Mouse (Mus musculus) embryo, embryonic 10.5 days (tissue): ENCODE results near the gene Tango2.

Source experiments
- DNase-seq: peaks from one replicate; pipeline ENCODE4 v3.0.0-alpha.2; 2015; ENCODE audit warnings: low spot score

Gene Tango2

DNA sequence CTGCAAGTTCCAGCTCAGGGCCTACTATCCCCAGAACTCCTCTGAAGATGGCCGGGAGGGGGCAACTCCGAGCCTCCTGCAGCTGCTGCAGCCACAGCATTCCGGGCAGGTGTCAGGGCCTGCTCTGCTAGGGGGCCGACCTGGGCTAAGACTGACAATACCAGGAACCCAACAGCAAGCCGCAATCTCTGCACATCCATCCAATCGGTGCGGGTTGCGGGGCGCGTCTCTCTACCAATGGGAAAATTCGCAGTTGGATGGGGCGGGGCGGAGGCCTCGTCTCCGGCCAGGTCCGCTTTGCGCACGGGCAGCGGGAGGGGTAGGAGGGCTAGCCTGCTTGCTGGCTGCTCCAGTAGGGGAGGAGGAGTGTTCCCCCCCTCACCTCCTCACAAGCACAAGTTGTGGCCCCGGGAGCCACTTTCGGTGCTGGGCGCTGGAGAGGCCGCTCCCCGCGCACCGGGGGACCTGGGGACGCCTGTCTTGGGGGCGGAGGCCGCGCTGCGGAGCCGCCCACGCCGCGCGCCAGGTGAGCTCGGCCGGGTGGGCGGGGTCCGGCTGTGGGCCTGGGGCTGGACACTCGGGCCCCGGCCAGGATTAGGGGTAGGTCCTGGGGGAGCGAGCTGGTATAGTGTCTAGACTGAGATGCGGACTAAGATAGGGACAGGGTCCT lies at the start of gene Tango2, which contains the start of gene Arvcf:
Gene Tango2, minus strand, starts transcription at position 173 of the 670 bp plus-strand sequence.
Gene Arvcf, plus strand, starts transcription at position 252 of the 670 bp plus-strand sequence.
- DNase-seq, result peak; percentile 96

DNA sequence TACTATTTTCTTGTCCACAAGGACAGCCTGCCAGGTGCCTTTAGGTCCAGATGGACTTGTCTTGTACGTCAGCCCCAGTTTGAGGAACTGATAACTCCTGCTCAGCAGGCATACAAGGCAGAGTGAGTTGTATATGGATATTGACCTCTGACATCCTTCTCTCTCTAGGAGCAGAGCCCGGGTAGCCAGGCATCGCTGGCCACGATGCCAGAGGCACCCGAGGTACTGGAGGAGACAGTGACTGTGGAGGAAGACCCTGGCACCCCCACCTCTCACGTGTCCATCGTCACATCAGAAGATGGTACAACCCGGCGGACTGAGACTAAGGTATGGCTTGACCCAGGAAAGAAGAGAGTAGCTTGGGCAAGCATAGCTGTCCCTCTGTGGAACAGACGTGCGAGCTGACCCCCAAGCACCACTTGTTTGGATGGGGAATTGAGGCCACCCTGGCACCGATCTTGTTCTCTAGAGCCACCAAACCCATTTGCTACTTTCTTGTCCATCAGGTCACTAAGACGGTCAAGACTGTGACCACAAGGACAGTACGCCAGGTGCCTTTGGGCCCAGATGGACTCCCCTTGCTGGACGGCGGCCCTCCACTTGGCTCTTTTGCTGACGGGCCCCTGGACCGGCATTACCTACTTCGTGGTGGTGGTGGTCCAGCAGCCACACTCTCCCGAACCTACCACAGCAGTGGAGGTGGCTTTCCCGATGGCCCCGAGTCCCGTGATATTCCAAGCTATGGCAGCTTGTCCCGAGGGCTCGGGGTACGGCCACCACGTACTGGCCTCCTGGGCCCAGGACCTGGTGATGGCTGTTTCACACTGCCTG lies 49.1 kb upstream of the Tango2 start:
- no peak for DNase-seq

DNA sequence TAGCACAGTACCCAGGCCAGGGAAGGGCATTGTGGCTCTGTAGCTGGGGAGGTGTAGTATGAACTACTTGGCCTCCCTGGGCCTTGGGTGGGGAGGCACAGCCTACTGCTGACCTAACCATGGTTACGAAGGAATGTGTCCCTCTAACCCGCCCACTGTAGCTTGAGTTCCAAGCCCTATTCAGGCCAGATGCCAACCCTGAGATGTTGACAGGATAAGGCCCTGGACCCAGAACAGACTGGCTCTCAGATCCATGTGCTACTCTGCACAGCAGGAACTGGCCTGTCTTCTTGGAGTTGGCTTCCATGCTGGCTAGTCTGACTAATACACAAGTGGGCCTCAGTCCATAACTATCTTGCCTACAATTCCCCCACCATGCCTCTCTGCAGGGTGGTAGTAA lies 48.3 kb upstream of the Tango2 start:
- no peak for DNase-seq

DNA sequence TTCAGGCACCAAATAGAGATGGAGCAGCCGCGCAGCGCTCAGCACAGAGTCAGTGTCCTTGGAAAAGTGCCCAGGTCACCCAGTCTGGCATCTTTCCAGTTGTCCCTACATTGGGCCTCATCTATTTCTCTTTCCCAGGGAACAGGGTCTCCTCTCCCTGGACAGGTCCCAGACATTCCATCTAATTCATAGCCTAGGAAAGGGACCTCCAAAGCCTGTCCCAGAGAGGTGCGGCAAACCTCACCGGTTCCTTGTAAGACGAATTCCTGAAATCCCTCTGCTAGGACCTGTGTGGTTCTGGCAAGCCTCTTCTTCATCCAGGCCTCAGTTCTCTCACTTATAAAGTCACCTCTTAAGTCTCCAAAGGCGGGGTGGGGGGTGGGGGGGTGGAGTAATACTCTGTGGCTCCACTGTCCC lies 47.7 kb upstream of the Tango2 start:
- no peak for DNase-seq

DNA sequence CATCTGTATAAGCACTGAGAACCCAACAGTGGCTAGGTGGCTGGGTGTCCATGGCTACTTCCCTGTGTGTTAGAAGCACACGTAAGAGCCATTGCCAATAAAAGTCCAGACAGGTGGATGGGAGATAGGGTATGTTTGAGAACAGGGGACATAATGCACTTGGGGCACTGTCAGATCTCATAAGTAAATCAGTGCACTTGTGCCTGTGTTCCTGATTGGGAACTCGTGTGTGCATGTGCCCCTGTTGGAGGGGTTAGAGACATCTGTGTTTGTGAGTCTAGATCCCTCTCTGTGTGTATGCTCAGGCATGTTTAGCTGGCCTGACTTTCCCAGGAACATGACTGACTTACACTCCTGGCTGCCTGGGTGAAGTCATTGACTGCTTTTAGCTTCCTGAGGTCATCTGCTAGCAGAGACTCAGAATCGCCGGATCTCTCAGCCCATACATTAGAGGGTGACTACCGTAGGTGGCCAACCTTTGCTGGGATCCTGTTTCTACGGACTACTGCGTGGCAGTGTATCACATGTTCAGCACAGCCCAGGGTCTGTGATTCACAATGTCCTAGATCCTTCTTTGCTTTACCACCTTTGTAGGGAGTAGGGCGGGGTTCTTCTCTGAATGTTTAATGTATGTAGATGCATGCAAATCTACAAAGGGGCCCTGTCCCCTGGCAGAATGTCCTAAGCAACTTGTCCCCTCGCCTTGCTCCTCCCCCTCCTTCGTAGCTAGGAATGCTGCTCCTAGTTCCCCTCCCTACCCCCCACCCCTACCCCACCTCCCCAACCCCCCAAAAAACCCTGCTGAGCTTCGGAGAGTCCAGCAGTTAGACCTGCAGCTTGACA lies 47.1 kb upstream of the Tango2 start:
- peak; percentile 62 for DNase-seq

DNA sequence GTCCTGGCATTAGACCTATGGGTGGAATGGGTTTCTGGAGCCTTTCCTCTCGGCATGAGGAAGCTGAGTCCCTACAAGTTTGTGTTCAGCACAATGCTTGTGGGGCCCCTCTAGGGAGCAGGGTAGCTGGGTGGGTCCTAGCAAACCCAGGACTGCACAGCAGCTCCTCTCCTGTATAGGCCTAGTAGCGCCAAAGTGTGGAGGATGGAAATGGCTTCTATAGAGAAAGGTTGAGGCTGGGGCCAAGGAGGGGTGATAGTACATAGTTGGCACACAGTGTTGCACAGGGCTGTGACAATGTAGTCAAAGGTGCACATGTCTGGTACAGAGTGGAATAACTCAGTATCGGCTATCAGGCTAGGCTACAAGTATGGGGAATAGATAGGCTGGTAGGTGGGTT lies 46.2 kb upstream of the Tango2 start:
- DNase-seq, result no peak

DNA sequence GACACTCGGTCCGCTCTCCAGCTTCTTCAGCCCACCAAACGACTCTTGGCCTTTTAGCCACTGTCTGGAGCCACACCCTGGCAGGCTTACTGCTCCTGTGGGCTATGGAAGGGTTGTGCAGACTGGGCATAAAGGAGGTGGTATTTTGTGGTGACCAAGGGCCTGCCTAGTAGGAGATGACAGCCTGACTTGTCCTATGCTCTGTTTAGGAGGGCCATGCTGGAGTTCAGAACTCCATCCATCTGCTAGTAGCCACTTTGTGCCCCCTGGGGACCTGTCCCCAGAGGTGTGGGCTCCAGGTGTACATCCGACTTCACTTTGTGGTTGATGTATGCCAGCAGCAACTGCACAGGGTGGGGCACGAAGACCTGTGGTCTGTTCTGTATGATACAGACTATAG lies 45.7 kb upstream of the Tango2 start:
- no peak for DNase-seq

DNA sequence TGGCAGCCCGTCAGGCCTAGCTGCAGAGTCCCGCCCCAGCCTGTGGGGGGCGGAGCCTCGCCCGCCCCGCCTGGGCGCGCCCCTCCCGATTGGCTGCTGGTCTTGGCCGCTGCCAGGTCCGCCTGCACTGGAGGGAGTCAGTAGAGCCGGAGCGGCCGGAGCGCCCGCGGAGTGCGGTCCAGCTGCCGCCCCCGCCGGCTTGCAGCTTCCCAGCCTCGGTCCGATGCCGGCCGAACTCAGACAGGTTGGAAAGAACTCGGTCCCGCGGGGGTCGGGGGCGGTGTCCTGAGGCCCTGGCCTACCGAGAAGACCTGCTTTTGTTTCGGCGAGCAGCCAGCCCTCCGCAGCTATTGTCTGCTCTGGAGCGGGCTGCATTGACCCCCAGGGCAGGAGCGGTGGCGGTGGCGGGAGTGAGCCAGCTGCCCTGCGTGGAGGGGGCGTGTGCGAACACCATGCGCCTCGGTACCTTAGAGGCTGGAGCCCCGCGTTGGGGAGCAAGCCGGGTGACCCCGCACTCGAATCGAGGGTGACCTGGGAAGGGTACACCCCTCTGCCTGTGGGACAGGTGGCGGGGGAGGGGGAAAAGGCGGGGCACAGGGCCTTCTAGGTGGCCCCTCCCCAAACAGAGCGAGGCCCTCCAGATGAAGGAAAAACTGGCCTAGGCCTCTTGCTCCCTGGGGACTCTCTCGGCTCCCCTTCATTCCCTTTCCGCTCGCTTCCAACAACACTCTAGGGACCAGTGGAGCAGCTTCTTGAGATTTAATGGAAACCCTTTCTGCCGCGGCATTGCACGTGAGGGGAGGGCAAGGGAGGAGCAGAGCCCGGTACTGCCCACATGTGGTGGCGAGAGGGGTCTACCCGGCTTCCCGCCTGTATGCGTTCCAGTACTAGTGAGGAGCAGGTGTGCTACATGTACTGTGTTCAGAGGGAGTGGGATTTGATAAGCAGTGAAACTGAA lies 44.8 kb upstream of the Tango2 start:
- peak; percentile 91 for DNase-seq

DNA sequence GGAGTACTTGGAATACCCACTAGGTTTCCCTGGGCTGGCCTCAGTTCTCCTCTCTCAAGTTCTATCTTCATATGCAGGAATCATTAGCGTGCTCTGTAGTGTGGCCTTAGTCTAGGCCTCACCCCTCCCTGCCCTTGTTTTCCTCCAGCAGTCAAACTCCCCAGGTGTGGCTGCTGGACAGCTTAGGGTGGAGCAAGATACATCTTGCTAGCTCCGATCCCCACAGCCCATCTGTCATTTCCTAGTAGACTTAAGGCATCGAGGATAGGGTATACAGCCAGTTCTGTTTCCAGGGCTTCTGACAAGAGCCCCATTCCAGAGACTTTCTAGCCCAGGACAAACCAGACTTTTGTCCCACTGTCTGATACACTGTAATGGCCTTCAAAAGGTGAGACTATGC lies 43.8 kb upstream of the Tango2 start:
- DNase-seq, result no peak

DNA sequence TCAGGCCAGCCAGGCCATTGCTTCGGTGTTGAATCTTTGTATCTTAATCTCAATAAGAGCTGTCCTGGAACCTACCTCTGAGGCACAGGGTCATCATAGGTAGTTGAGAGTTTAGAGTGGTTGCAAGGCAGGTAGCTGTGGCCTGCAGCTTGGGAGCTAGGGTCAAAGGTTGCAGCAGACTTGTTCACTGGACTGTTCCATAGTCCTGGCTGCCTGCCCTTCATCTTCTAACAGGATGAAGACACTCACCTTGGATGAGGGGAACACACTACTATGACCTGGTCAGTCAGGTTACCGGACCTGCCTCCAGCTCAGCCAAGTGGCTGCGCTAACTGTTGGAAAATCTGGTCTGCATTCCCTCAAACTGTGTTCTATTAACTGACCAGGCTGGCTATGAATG lies 43.2 kb upstream of the Tango2 start:
- no peak for DNase-seq

DNA sequence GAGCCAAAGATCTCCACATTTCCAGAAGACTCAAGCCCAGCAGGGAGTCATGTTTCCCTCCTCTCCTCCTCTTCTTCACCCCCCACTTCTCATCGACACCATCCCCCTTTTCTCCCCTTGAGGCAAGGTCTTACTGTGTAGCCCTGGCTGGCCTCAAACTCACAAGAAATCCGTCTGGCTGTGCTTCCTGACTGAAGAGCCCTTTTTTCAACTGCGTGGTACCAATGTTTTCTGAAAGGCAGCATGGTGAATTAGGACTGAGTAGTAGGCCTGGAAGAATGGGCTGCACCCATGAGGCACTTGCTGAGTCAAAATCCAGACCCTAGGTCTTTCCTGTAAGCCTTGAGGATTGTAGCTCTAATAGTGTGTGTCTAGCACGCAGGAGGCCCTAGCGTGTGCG lies 42.5 kb upstream of the Tango2 start:
- DNase-seq, result no peak

DNA sequence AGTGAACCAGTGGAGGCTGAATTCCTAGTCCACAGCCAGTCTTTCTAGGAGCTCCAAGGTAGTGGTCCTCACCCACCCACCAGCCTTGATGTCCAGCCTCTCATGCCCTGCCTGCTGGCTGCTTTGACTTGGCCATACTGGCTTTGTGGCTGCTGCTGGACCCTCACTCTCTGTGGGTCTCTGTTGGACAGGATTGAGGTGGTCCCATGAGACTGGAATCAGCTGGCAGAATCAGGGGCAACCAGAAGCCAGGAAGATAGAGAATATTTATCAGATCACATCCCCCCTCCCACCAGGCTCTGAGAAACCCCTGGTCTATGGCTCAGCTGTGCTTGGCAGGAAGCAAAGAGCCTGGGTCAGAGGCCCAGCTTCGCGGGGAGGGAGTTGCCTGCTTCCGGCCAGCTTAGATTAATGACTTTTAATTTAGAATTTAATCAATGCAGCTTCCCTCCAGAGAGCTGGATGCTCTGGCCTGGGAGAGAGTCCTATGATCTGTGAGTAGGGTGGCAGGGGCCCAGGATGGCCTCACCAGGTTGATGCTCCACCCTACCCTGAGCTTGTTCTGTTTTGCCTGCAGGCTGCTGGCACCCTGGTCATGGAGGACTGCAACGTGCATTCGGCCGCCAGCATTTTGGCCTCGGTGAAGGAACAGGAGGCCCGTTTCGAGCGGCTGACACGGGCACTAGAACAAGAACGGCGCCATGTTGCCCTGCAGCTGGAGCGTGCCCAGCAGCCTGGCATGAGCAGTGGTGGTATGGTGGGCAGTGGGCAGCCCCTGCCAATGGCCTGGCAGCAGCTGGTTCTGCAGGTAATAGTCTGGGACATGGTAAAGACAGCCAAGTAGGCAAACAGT lies 40.9 kb upstream of the Tango2 start:
- DNase-seq, result no peak

DNA sequence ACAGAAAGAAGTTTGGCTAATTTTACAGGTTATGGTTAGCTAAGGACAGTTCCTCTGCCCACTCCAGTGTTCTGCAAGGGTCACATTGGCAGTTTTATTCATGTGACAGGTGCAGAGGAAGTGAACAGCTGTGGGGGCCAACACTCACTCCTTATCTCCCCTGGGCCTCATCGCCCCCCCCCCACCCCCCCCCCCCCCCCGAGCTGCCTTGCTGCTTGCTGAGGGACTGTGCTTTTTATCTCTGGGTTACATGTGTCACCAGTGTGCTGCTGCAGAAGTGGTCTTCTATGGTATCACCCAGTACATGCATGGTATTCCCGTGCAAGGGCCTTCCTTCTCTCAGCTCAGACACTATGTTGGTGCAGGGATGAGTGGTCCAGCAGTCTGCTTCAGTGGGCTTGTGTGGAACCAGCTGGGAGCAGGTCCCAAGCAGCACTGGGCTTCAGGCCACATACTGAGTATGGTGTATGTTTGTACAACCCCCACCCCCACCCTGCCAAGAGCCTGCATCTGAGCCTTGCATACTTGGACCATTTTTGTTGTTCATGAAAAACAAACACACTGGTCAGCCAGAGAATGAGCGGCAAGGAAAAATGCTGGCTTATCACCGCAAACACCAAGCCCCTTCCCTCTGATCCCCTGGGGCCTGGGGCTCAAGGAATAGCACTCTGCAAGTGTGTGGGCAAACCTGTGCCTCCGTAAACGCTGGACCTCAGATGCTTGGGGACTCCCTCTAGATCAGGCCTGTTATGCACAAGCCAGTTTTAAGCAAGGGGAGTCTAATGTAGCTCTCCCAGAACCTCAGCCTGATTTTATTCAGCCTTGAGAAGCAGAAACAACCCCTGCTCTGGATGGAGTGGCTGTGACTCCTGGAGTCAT lies 40.0 kb upstream of the Tango2 start:
- no peak for DNase-seq

DNA sequence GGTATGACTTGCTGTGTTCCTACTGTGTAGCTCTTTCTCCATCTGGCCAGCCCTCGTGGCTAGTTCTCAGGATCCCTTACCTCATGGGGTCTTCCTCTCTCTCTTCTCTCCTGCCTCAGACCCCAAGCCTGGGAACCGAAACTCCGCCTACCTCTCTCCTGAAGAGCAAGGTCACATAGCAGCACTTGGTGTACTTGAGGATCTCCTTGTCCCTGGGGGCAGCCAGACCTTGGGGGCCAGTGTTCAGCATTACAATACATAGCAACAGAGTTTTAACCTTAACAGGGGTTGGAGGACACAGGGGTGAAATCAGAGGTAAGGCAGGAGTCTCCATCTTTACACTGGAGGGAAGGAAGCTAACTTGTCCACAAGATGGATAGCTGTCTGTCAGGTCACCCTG lies 39.1 kb upstream of the Tango2 start:
- no peak for DNase-seq

DNA sequence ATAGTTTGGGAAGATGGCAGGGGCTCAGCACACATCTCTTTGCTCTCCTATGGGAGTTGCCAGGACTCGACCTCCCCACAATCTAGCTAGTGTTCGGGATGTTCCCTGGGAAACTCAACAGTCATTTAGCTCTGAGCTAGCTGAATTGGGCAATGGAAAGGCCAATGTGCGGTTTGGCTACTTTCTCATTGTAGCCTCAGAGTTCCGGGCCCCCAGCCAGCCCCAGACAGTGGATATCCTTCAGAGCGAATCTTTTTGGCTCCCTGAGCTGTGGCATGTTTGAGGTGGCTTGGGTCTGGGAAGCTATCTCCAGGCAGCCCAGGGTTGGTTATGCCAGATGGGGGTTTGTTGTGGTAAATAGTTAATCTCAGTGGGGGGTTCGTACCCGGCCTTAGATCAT lies 38.5 kb upstream of the Tango2 start:
- DNase-seq, result no peak

DNA sequence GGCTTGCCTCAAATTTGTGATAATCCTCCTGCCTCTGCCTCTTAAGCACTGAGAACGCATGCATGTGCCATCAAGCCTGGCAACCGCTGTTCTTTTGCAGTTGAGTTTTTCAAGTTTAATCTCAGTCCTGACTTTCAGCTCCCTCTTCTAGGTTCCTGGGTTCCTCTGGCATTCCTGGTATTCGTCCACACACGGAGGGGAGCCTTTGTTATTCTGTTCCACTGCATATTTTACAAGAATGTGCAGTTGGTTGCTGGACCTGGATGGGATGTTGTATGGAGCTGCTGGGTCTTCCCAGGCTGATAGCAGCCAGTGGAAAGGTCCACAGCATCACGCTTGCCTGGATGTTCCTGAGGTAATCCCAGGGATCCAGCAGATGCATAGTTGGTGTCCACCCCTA lies 37.5 kb upstream of the Tango2 start:
- no peak for DNase-seq

DNA sequence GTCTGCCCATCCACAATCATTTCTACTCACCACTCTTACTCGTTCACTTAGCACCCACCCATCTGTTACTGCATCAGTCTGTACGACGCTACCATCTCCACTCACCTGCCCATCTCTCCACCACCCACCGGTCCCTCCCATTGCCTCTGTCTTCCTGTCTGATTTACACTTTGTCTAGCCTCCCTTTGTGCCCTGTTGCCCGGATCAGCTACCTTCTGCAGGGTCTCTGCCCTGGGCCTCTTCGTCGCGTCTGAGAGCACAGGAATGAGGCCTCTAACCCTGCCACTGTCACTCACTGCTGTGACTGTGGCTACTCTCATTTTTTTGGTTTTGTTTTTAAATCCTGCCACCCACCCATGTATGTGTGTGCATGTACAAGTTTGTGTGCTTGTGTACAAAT lies 36.8 kb upstream of the Tango2 start:
- DNase-seq, result no peak

DNA sequence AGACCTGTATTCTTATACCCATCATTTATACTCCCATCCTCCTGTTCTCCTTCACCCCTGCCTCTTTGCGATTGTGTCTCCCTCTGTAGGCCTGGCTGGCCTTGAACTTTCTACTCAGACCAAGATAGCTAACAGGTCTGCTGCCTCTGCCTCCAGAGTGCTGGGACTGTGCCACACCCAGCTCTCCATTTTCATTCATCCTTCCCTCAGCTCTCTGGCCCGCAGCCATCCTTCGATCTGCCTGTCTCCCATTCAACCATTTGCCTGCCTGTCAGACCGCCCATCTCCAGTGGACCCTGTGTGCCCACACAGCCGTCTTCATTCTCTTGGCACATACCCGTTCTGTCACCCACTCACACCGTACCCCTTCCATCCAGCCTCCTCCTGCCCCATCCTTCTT lies 36.3 kb upstream of the Tango2 start:
- DNase-seq, result no peak

DNA sequence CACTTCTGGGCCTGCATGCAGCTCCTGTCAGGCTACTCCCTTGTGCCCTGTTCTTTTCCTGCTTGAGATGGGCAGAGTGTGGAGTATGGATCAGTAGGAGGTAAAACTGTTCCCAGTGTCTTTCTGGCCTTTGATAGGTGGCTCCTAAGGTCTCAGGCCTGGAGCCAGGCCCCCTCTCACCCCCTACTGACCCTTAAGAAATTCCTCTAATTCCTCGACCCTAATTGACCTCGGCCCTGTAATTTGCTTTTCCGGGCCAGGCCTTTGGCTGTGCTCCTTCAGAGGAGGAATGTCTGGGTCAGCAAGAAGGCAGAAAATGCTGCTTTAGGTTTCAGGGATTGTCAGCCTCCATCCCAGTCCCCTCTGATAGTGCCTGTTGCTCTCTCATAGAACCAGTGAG lies 35.9 kb upstream of the Tango2 start:
- peak; percentile 67 for DNase-seq
